Mouse (Mus musculus) MEL (cell line): ENCODE measurements around the gene Olfr12. TPM values are rescaled to one million over a fixed set of nuclear protein-coding genes. Genes with fewer than 3 reads are reported as not detected.

Source experiments
- DNase-seq: peaks from one replicate; pipeline ENCODE4 v3.0.0; 2011; ENCODE audit warnings: low read depth, low spot score
- H3K27ac ChIP-seq: 2 replicates; pipeline ENCODE4 v1.5.1; 2012; ENCODE audit warnings: low read depth, mild to moderate bottlenecking, control low read depth, low read length, moderate library complexity; ENCODE audit not compliant: control insufficient read depth
- H3K27me3 ChIP-seq, 2 experiments: fragments of 150-350 bp in 1 of 2; sonication (generic) in 1 of 2; 2 replicates each; pipeline ENCODE4 v1.6.1; 2012; ENCODE audit warnings: low read length in 2 of 2, mild to moderate bottlenecking in 2 of 2, improper control_type of control experiment in 1 of 2, moderate library complexity in 1 of 2; ENCODE audit not compliant: insufficient read depth in 2 of 2, control insufficient read depth in 1 of 2
- H3K36me3 ChIP-seq, 2 experiments: 2 replicates each; pipeline ENCODE4 v1.6.1; 2012 to 2014; ENCODE audit warnings: low read length in 2 of 2, improper control_type of control experiment in 1 of 2, inconsistent platforms in 1 of 2, mild to moderate bottlenecking in 1 of 2; ENCODE audit not compliant: insufficient read depth in 2 of 2, control insufficient read depth in 1 of 2
- H3K4me1 ChIP-seq, 2 experiments: fragments of 150-350 bp in 1 of 2; sonication (generic) in 1 of 2; 2 replicates each; pipeline ENCODE4 v1.6.1; 2012; ENCODE audit warnings: low read length in 2 of 2, improper control_type of control experiment in 1 of 2, mild to moderate bottlenecking in 1 of 2; ENCODE audit not compliant: insufficient read depth in 2 of 2, control insufficient read depth in 1 of 2
- H3K4me3 ChIP-seq, 2 experiments: fragments of 150-350 bp in 1 of 2; sonication (generic) in 1 of 2; 2 replicates each; pipeline ENCODE4 v1.5.1; 2012; ENCODE audit warnings: low read depth in 2 of 2, low read length in 2 of 2, mild to moderate bottlenecking in 2 of 2, moderate library complexity in 2 of 2, control low read depth in 1 of 2, improper control_type of control experiment in 1 of 2; ENCODE audit not compliant: control insufficient read depth in 1 of 2, insufficient read depth in 1 of 2
- H3K79me2 ChIP-seq: 2 replicates; pipeline ENCODE4 v1.6.1; 2012; ENCODE audit warnings: mild to moderate bottlenecking, low read length, moderate library complexity; ENCODE audit not compliant: control insufficient read depth, poor library complexity, insufficient read depth
- H3K9ac ChIP-seq: 2 replicates; pipeline ENCODE4 v1.6.1; 2012; ENCODE audit warnings: low read depth, mild to moderate bottlenecking, control low read depth, low read length, moderate library complexity; ENCODE audit not compliant: control insufficient read depth, poor library complexity, severe bottlenecking
- H3K9me3 ChIP-seq: fragments of 150-350 bp; sonication (generic); replicated peaks from 2 replicates; pipeline ENCODE4 v1.6.1; 2012; ENCODE audit warnings: mild to moderate bottlenecking, low read length, improper control_type of control experiment, moderate library complexity; ENCODE audit not compliant: insufficient read depth
- BHLHE40 ChIP-seq: IDR thresholded peaks from 2 replicates; pipeline ENCODE4 v1.6.1; 2012; ENCODE audit warnings: low read depth, mild to moderate bottlenecking, inconsistent platforms, low read length, improper control_type of control experiment, borderline replicate concordance
- ELF1 ChIP-seq: IDR thresholded peaks from 2 replicates; pipeline ENCODE4 v1.6.1; 2014; ENCODE audit warnings: low read depth, mild to moderate bottlenecking, inconsistent platforms, low read length, improper control_type of control experiment, moderate library complexity
- EP300 ChIP-seq, 2 experiments: IDR thresholded peaks; 2 replicates each; pipeline ENCODE4 v1.6.1; 2011; ENCODE audit warnings: improper control_type of control experiment in 2 of 2, low read length in 2 of 2, low read depth in 1 of 2, mild to moderate bottlenecking in 1 of 2
- ETS1 ChIP-seq: IDR thresholded peaks from 2 replicates; pipeline ENCODE4 v1.6.1; 2012; ENCODE audit warnings: low read depth, mild to moderate bottlenecking, inconsistent platforms, low read length, improper control_type of control experiment, moderate library complexity
- GABPA ChIP-seq: IDR thresholded peaks from 2 replicates; pipeline ENCODE4 v1.6.1; 2012; ENCODE audit warnings: low read depth, mild to moderate bottlenecking, inconsistent platforms, low read length, improper control_type of control experiment, moderate library complexity
- GATA1 ChIP-seq: IDR thresholded peaks from 2 replicates; pipeline ENCODE4 v1.6.1; 2011; ENCODE audit warnings: low read depth, low read length, improper control_type of control experiment
- JUND ChIP-seq: IDR thresholded peaks from 2 replicates; pipeline ENCODE4 v1.6.1; 2011; ENCODE audit warnings: low read depth, mild to moderate bottlenecking, improper control_type of control experiment, low read length
- MAFK ChIP-seq: IDR thresholded peaks from 2 replicates; pipeline ENCODE4 v1.6.1; 2011; ENCODE audit warnings: low read depth, mild to moderate bottlenecking, low read length, improper control_type of control experiment, borderline replicate concordance
- MAX ChIP-seq: IDR thresholded peaks from 2 replicates; pipeline ENCODE4 v1.6.1; 2011; ENCODE audit warnings: low read length, improper control_type of control experiment
- MAZ ChIP-seq: IDR thresholded peaks from 2 replicates; pipeline ENCODE4 v1.6.1; 2012; ENCODE audit warnings: low read depth, mild to moderate bottlenecking, inconsistent platforms, low read length, improper control_type of control experiment
- MEF2A ChIP-seq: IDR thresholded peaks from 2 replicates; pipeline ENCODE4 v1.6.1; 2014; ENCODE audit warnings: low read depth, mild to moderate bottlenecking, inconsistent platforms, low read length, improper control_type of control experiment; ENCODE audit not compliant: poor library complexity, insufficient replicate concordance, severe bottlenecking; ENCODE audit errors: extremely low read depth
- MXI1 ChIP-seq: IDR thresholded peaks from 2 replicates; pipeline ENCODE4 v1.6.1; 2011; ENCODE audit warnings: mild to moderate bottlenecking, low read depth, low read length, improper control_type of control experiment
- MYC ChIP-seq: IDR thresholded peaks from 2 replicates; pipeline ENCODE4 v1.6.1; 2011; ENCODE audit warnings: low read depth, mild to moderate bottlenecking, low read length, improper control_type of control experiment, moderate library complexity
- NELFE ChIP-seq: IDR thresholded peaks from 2 replicates; pipeline ENCODE4 v1.6.1; 2011; ENCODE audit warnings: low read depth, low read length, improper control_type of control experiment
- POLR2A ChIP-seq, 2 experiments: IDR thresholded peaks; 2 replicates each; pipeline ENCODE4 v1.6.1; 2011 to 2012; ENCODE audit warnings: low read length in 2 of 2, mild to moderate bottlenecking in 2 of 2, control low read depth in 1 of 2, improper control_type of control experiment in 1 of 2, low read depth in 1 of 2, moderate library complexity in 1 of 2; ENCODE audit not compliant: control insufficient read depth in 1 of 2, insufficient read depth in 1 of 2, poor library complexity in 1 of 2
- POLR2AphosphoS2 ChIP-seq: IDR thresholded peaks from 2 replicates; pipeline ENCODE4 v1.6.1; 2011; ENCODE audit warnings: low read length, improper control_type of control experiment
- POLR2AphosphoS5 ChIP-seq: IDR thresholded peaks from 2 replicates; pipeline ENCODE4 v1.6.1; 2012; ENCODE audit warnings: low read depth, borderline replicate concordance, mild to moderate bottlenecking, inconsistent platforms, low read length, moderate library complexity, mixed read lengths
- SMC3 ChIP-seq: IDR thresholded peaks from 2 replicates; pipeline ENCODE4 v1.6.1; 2011; ENCODE audit warnings: low read depth, low read length, improper control_type of control experiment
- TAL1 ChIP-seq: IDR thresholded peaks from 2 replicates; pipeline ENCODE4 v1.6.1; 2012; ENCODE audit warnings: mild to moderate bottlenecking, inconsistent platforms, low read length, moderate library complexity, mixed read lengths
- TCF12 ChIP-seq: IDR thresholded peaks from 2 replicates; pipeline ENCODE4 v1.6.1; 2014; ENCODE audit warnings: low read depth, mild to moderate bottlenecking, inconsistent platforms, low read length, improper control_type of control experiment, moderate library complexity
- USF1 ChIP-seq: IDR thresholded peaks from 2 replicates; pipeline ENCODE4 v1.6.1; 2014; ENCODE audit warnings: low read depth, mild to moderate bottlenecking, inconsistent platforms, low read length, improper control_type of control experiment, moderate library complexity
- USF2 ChIP-seq, 2 experiments: IDR thresholded peaks; 2 replicates each; pipeline ENCODE4 v1.6.1; 2011 to 2012; ENCODE audit warnings: improper control_type of control experiment in 2 of 2, low read length in 2 of 2, borderline replicate concordance in 1 of 2, inconsistent platforms in 1 of 2, low read depth in 1 of 2, mild to moderate bottlenecking in 1 of 2; ENCODE audit not compliant: insufficient read depth in 1 of 2
- ZC3H11A ChIP-seq: IDR thresholded peaks from 2 replicates; pipeline ENCODE4 v1.6.1; 2012; ENCODE audit warnings: low read depth, mild to moderate bottlenecking, inconsistent platforms, low read length, improper control_type of control experiment
- ZKSCAN1 ChIP-seq: IDR thresholded peaks from 2 replicates; pipeline ENCODE4 v1.6.1; 2012; ENCODE audit warnings: low read depth, mild to moderate bottlenecking, inconsistent platforms, low read length, improper control_type of control experiment, moderate library complexity
- ZMIZ1 ChIP-seq: IDR thresholded peaks from 2 replicates; pipeline ENCODE4 v1.6.1; 2012; ENCODE audit warnings: low read depth, mild to moderate bottlenecking, inconsistent platforms, low read length, improper control_type of control experiment, moderate library complexity
- ZNF384 ChIP-seq: IDR thresholded peaks from 2 replicates; pipeline ENCODE4 v1.6.1; 2012; ENCODE audit warnings: low read depth, mild to moderate bottlenecking, inconsistent platforms, low read length, improper control_type of control experiment
- polyA plus RNA-seq, 2 experiments: library from polyadenylated mRNA; stranded (reverse) in 1 of 2; unstranded in 1 of 2; fragments of >175 nt in 1 of 2; fragments of >200 nt in 1 of 2; gene quantifications; 2 replicates each; pipeline versions ENCODE4 v1.2.1 to v1.2.4; 2012; ENCODE audit warnings: low replicate concordance in 2 of 2, low read depth in 1 of 2; ENCODE audit not compliant: insufficient read length in 2 of 2, insufficient read depth in 1 of 2, missing spikeins in 1 of 2
- total RNA-seq: library from RNA; depleted of rRNA; stranded (reverse); fragments of 300-350 nt; gene quantifications from 2 replicates; pipeline ENCODE4 v1.2.3, GENCODE M21; 2012

Gene Olfr12
- total and polyA plus RNA-seq, 3 experiments, result not detected

DNA sequence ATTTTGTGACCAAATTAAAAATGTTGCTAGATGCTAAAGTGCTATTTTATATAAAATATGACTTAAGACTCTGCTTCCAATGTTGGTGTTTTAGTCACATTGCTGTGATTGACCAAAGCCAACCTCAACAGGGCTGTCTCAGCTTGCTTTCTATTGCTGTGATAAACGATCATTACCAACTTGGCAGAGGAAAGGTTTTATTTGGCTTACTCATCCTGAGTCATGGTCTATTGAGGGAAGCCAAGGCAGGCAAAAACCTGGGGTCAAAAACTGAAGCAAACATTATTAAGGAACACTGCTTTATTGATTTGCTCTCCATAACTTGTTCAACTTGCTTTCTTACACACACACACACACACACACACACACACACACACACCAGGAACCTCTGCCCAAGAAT is 1.5 kb upstream of the Olfr12 start:
- no peaks in the 10 kb centered on the region for H3K79me2 ChIP-seq
- H3K9me3 ChIP-seq, result no peaks in the 10 kb centered on the region
- no peak overlapping the region for H3K27ac ChIP-seq
- H3K4me1 ChIP-seq, result no peaks in the 10 kb centered on the region
- H3K4me3 ChIP-seq, result no peak overlapping the region
- no peaks in the 10 kb centered on the region for H3K27me3 ChIP-seq
- DNase-seq, result no peak
- no peaks in the 10 kb centered on the region for H3K36me3 ChIP-seq
- no peak overlapping the region for H3K9ac ChIP-seq
- TF ChIP-seq MAX (no peak), EP300 (IDR thresholded peaks at IDR 0.05; ENCODE audit: low read depth in 1 of 2, low read length in 2 of 2) (no peak), POLR2A (IDR thresholded peaks at IDR 0.05; ENCODE audit: control insufficient read depth in 1 of 2, insufficient read depth in 1 of 2, low read depth in 1 of 2, low read length in 2 of 2, poor library complexity in 1 of 2) (no peak), SMC3 (no peak), ZNF384 (no peak)

DNA sequence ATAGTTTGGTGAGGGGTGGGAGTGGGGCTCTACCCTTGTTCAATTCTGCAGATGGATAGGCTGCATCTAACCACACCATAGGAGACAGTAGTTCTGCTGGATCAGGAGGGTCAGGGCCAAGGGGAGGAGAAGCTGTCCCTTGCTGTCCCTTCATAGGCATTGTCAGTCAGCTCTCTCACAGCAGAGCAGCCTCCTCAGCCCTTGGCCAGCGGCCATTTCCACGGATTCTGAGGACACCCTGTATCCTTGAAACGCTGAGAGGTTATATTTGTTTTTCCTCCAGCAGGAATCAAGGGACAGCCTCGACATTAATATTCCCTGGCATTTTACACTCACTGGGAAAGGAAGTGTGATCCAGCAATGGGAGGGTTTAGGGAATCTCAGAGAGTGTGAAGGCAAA is 772 bp downstream of the Olfr12 start:
- Histone ChIP-seq H3K36me3 (no peaks in the 10 kb centered on the region), H3K27me3 (peaks cover 0 to 2% of the 10 kb centered on the region in 2 experiments; a peak in 2 of 4 replicates), H3K4me3 (no peak overlapping the region), H3K27ac (no peak overlapping the region), H3K79me2 (no peaks in the 10 kb centered on the region), H3K9ac (no peak overlapping the region), H3K4me1 (no peaks in the 10 kb centered on the region), H3K9me3 (no peaks in the 10 kb centered on the region)
- TF ChIP-seq ELF1 (no peak), GATA1 (no peak)
- no peak for DNase-seq

DNA sequence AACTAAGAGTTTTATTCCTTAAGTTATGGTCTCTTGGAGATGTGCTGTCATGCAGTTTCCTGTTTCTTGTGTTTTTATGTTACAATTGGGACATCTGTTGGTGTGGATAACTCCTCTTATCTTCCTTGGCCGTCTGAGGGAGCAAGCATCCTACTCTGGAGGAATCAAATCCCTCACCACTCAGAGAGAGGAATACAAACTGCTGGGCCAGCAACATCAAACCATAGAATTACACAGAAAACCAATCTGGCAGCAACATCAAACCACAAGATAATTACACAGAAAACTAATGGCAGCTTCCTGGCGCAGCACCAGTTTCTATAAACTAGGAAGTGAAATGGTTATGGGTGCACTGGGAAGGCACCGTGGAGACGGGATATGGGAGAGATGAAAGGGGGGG is 10.6 kb downstream of the Olfr12 start:
- H3K4me1 ChIP-seq, result peaks cover 0 to 7% of the 10 kb centered on the region in 2 experiments; a peak in 1 of 4 replicates
- no peak for TF ChIP-seq ZC3H11A
- TF ChIP-seq EP300 (IDR thresholded peaks at IDR 0.05; ENCODE audit: low read depth in 1 of 2, low read length in 2 of 2), result peak; percentile 37 to 60; a peak in 3 of 4 replicates
- no peak for TF ChIP-seq ELF1
- TF ChIP-seq MAX, result no peak
- TF ChIP-seq NELFE, result no peak
- TF ChIP-seq USF1, result no peak
- TF ChIP-seq POLR2AphosphoS2, result no peak
- no peak for TF ChIP-seq TCF12
- TF ChIP-seq ZMIZ1, result no peak
- TF ChIP-seq GABPA, result no peak
- TF ChIP-seq MAFK, result no peak
- TF ChIP-seq BHLHE40, result no peak
- TF ChIP-seq JUND, result no peak
- TF ChIP-seq MXI1, result no peak
- TF ChIP-seq ZKSCAN1, result no peak
- TF ChIP-seq GATA1, result peak; percentile 70
- TF ChIP-seq MEF2A, result no peak
- TF ChIP-seq POLR2AphosphoS5, result no peak
- no peak for TF ChIP-seq MAZ
- no peak for TF ChIP-seq ZNF384
- TF ChIP-seq TAL1, result peak; percentile 76
- no peak for TF ChIP-seq MYC
- TF ChIP-seq ETS1, result peak; percentile 20; the same call in 1 of the 2 replicates
- no peak for TF ChIP-seq USF2 (IDR thresholded peaks at IDR 0.05; ENCODE audit: borderline replicate concordance in 1 of 2, insufficient read depth in 1 of 2, low read depth in 1 of 2, low read length in 2 of 2)

More for the DNA sequence above, 10.6 kb downstream of the Olfr12 start:
- Histone ChIP-seq H3K27me3 (peaks cover 0 to 5% of the 10 kb centered on the region in 2 experiments; a peak in 3 of 4 replicates), H3K4me3 (no peak overlapping the region), H3K9ac (no peak overlapping the region), H3K9me3 (no peaks in the 10 kb centered on the region), H3K27ac (no peak overlapping the region), H3K79me2 (no peaks in the 10 kb centered on the region), H3K36me3 (no peaks in the 10 kb centered on the region)
- peak; percentile 60 for DNase-seq
